Mouse (Mus musculus) right cerebral cortex, postnatal 4 days (tissue): ENCODE results near the gene Pqlc3.
"Not testable (repeated sequence)": the region's sequence is repeated elsewhere in the genome, so short reads cannot be mapped to it uniquely, and the experiment has no call there.

Experiments
- DNase-seq: peaks from one replicate; pipeline ENCODE4 v3.0.0-alpha.2; 2022

Pqlc3 gene

DNA sequence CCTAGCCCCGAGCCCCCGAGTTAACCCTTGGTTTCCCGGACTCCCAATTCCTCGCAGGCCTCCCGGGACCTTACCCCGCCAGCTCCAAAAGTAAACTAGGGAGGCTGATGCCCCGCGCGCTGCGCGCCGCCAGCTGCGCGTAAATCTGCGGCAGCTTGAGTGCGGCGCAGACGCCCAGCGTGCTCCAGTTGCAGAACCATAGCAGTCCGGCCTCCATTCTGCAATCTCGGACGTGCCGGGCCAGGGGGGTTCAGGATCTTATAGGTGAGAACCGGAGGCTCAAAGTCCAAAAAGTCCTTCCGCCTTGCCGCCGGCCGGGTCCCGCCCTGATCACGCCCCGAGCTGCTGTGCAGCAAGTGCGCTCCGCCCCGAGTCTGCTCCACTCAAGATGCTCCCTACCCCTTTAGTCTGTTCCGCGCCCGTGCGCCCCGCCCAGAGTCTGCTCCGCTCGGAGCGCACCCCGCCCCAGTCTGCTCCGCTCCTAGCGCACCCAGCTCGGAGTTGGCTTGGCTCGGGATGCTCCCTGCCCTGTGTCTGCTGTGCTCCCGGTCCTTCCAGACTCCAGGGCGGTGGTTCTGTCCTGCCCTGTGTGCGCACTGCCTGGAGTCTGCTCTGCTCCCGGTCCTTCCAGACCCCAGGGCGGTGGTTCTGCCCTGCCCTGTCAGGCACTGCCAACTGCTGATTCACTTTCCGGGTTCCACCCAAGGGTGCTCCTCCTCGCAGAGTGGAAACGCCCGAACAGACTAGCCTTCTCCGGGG, at the start of gene Pqlc3:
Gene Pqlc3, minus strand, starts transcription at position 670 of the 759 bp plus-strand sequence.
- DNase-seq: peak; percentile 57

- DNase-seq: no peak
Measured at GRCm38 (mm10) chr12:17049796-17050195, 49.6 kb upstream of the Pqlc3 start.

GRCm38 (mm10) chr12:17048979-17049612, 48.9 kb upstream of the Pqlc3 start:
- no peak for DNase-seq

- no peak for DNase-seq
Measured at GRCm38 (mm10) chr12:17043311-17043710, 43.1 kb upstream of the Pqlc3 start.

GRCm38 (mm10) chr12:17040567-17040966, 40.4 kb upstream of the Pqlc3 start:
- DNase-seq: no peak

DNA sequence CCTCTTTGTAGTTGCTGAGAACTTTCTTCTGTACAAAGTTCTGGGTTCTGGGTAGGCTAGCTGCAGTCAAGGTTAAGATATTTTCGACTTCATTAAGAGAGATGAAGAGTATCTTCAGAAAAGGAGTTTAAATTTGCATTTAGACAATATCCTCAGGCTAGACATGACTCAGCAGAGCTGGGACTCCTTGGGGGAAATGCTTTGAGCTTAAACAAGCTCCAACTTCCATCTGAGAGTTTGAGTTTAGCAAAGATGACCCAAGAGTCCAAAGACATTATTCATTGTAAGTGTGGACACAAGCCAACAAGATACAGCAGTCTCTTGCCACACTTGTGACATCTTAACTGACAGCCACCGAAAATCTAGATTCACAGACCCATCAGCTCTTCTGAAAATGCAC, 39.2 kb upstream of the Pqlc3 start:
- no peak for DNase-seq

DNA sequence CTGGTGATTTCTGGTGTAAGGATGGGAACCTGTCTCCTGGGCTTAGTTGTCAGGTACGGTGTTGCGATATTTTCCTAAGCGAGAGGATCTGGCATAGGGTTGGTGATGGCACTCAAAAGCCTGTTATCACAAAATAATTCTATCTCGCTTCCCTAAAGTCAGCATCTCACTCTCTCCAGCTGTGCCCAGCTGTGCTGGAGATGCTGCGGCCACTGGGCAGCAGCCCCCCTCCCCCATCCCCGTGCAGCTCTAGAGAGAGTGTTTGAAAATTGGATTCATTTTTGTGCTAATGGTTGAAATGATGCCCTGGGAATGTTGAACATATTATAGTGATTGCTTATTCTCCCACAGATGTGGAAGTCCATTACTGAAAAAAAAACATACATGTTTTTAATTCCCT, 38.0 kb upstream of the Pqlc3 start:
- DNase-seq: no peak

DNA sequence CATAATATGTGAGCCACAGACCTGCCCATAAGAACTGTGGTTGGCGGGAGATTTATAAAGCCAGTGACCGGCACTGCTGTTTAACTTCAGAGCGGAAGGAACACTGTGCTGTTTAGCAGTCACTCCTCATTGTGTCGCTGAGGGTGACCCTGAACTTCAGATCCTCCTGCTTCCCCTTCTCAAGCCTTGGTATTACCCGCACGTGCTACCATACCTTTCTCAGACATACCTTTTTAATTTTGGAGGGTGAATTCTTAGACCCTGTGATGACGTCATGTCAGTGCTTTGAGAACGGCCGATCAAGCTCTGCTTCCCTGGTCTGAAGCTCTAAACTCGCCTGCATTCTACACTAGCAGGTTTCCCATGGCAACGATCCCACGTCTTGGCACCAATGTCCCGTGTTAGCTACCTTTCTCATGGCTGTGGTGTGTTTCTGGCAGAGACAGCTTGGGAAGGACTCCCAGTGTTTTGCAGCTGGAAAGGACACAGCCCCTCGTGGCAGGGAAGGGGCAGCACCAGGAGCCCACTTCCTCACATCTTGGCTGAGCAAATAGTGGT, 36.9 kb upstream of the Pqlc3 start:
- DNase-seq: peak; percentile 35

- no peak for DNase-seq
Measured at GRCm38 (mm10) chr12:17036532-17036931, 36.3 kb upstream of the Pqlc3 start.

GRCm38 (mm10) chr12:17035128-17035527, 34.9 kb upstream of the Pqlc3 start:
- peak; percentile 30 for DNase-seq

DNA sequence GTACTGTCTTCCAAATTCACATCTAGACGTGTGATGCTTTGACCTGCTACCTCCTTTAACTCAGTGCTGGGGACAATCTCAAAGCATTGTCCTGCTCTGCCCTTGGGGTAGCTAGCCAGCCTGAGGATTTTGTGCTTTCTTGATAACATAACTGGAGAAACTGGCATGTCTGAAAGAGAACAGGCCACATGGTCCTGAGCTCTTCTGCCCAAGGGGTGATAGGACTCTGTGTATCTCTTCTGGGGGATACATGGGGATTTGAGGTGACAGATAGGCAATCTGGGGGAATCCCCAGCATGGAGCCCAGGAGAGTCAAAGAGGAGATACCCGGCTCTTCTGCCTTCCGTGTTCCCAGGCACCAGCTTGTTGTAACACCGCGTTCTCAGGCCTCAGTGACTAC, 34.5 kb upstream of the Pqlc3 start:
- no peak for DNase-seq

GRCm38 (mm10) chr12:17033464-17033841, 33.2 kb upstream of the Pqlc3 start:
- no peak for DNase-seq

DNA sequence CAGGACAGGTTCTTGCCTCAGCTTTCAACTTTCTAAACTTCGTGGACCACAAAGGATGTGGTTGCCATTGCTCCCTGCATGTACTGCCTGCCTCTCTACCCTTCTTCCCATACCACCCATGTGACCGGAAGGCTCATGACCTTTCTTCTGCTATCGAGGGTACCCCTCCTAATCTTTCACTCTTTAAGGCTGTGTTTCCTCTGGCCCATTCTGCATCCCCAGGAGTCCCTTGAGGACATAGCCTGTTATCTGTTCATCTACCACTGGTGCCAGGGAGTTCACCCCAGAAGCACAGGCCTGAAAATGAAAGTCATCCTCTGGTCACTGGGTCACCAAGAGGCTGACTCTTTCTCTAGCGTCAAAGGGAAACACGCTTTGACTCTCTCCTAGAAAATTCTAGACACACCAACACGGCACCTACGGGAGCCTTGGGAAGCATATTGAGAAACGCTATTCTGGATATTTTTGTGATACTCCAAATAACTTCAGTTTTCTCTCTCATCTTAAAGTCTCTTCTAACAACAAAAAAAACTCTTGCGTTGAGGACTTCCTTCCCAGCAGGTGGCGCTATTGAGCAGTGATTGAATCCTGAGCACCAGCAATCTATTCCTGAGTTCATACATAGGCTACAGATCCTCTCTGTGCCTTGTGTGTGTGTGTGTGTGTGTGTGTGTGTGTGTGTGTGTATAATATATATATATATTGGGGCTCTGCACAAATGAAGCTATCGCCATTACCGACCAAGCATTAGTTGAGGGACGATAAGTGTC, 32.7 kb upstream of the Pqlc3 start:
- peak; percentile 98 for DNase-seq

- no peak for DNase-seq
Measured at GRCm38 (mm10) chr12:17024554-17025110, 24.4 kb upstream of the Pqlc3 start.

GRCm38 (mm10) chr12:17022145-17022544, 21.9 kb upstream of the Pqlc3 start:
- DNase-seq: no peak

DNA sequence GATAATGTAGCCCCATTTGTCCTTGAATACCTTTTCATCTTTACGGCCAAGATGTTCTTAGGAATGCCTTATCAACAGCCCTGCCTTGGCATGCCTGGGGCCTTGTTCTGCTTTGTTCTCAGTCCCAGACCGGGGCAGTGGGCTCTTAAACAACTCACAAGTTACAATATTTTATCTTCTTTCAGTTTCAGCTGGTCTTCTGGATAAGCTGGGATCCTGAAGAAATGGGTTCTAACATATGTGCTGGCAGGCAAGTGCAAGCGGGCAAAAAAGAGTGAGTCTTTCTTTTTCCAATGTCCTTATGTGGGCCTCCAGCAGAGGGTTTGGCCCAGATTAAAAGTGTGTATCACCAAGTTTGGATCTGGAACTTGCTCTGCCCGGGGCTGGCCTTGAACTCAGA, 20.9 kb upstream of the Pqlc3 start:
- not testable (repeated sequence) for DNase-seq

GRCm38 (mm10) chr12:17018468-17018867, 18.3 kb upstream of the Pqlc3 start:
- DNase-seq: peak; percentile 94

DNA sequence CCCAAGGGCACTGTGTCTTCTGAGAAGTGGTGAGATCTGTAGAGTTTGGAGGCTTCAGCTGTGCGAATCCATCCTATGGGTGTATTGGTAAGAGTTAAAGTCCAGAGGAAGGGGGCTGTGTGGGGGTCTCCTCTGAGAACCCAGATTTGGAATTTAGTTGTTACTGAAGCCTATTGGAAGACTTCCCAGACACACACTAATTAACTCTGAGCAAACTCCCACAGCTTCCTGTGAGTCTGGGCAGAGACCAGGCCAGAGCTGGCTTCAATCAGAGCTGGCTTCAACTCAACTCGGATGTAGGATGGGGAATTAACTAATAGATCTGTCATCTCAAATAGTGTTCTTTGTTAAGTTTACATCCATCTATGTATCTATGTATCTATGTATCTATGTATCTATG, 15.5 kb upstream of the Pqlc3 start:
- no peak for DNase-seq

DNA sequence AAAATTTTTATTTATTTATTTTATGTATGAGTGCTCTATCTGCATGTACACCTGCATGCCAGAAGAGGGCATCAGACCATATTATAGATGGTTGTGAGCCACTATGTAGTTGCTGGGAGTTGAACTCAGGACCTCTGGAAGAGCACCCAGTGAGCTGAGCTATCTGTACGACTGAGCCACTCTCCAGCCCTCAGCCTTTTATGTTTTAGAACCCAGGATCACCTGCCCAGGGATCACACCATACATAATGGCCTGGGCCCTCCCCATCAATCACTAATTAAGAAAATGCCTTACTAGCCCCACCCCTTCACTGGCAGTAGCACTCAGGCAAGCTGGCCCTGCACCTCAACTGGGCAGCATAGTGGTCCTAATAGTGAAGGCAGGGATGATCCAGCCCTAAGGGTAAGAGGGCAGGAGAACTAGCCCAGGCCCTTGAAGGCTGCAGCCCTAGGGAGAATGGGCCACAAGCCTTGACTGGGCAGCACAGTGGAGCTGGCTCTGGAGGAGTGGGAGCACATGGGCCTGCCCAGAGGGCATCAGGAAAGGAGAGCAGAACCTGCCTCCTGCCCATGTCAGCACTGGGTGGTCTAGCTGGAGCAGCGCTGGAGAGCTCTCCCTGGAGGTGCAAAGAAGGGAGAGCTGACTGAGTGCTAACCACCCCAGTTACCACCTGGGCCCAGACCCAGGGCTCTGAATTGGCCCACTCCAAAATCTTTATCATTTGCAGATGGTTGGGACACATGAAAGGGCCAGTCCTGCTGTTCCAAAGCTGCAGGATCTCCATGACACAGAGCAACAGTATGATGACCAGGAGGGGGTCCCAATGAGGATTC, 12.1 kb upstream of the Pqlc3 start:
- no peak for DNase-seq

GRCm38 (mm10) chr12:17011100-17011870, 11.1 kb upstream of the Pqlc3 start, which contains the start of gene 2410004P03Rik:
Gene 2410004P03Rik (minus strand): TSS chr12:17011727.
- DNase-seq: peak; percentile 82

GRCm38 (mm10) chr12:17009466-17009865, 9.3 kb upstream of the Pqlc3 start:
- DNase-seq: no peak
